Mouse (Mus musculus): ENCODE measurements at regions not wholly inside any gene's neighbourhood (a gene's known extent, or its start where the extent isn't known, plus 50 kb on each side); places are given as distances from the start of the nearest gene placed in this dataset.

DNA sequence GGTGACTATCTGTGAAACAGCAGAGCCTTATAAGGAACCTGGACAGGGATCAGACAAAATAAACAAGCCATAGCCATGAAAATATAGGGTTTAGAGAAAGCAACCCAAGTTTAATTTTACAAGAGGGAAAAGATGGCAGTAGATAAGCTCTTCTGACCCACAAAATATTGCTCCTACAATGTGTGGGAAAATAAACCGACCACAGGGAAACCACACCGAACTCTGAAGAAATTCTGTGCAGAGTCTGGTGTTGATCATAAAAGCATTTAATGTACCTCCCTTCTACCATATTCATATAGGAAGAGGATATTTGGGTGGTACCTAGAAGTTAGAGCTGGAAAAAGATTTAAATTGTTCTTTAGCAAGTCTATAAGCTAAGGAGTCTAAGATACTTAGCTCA lies 146.3 kb downstream of the Ndfip2 start:
- 82% methylated on average over 2 of the region's 2 CpGs for WGBS

DNA sequence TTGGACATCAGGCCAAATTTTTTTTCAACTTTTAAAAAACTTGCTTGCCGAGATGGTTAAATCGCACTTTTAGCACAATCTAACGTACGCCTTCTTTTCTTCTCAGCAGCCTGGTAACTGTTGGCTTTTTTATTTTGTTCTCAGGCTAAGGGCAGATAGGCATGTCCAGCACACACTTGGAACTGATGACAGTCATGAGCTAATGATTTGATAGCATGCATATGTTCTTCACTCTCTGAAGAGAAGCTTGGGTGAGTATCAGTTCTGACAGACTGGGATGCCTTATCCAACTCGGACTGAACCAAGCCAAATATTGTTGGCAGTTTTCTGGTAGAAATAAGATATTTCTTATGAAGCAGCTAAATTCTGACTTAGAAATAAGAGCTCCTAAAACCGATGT lies 145.9 kb downstream of the Ndfip2 start:
- 77% methylated on average over 6 of the region's 6 CpGs for WGBS
- Histone ChIP-seq H3K4me3 (replicated peaks; ENCODE audit: low read depth, low read length) (no peak overlapping the region), H3K9ac (ENCODE audit: low read depth, low read length) (no peak overlapping the region), H3K4me2 (ENCODE audit: low read length) (no peak overlapping the region), H3K36me3 (ENCODE audit: insufficient read depth, low read length) (no peaks in the 10 kb centered on the region), H3K27ac (no peak overlapping the region), H3K4me1 (replicated peaks; ENCODE audit: insufficient read depth, low read length) (no peaks in the 10 kb centered on the region), H3K9me3 (replicated peaks; ENCODE audit: low read length) (no peaks in the 10 kb centered on the region), H3K27me3 (ENCODE audit: insufficient read depth, low read length) (no peaks in the 10 kb centered on the region)
- no peak for DNase-seq (ENCODE audit: low spot score)
- ATAC-seq (replicated peaks; ENCODE audit: low FRiP score, low read depth): no peak
- TF ChIP-seq CTCF (IDR thresholded peaks at IDR 0.05; ENCODE audit: low read depth): no peak

More for the DNA sequence above, 146.3 kb downstream of the Ndfip2 start:
- H3K36me3 ChIP-seq (ENCODE audit: insufficient read depth, low read length): no peaks in the 10 kb centered on the region
- H3K4me1 ChIP-seq (replicated peaks; ENCODE audit: insufficient read depth, low read length): no peaks in the 10 kb centered on the region
- no peak overlapping the region for H3K4me2 ChIP-seq (ENCODE audit: low read length)
- no peaks in the 10 kb centered on the region for H3K9me3 ChIP-seq (replicated peaks; ENCODE audit: low read length)
- ATAC-seq (replicated peaks; ENCODE audit: low FRiP score, low read depth) (no peak), DNase-seq (ENCODE audit: low spot score) (no peak)
- no peak overlapping the region for H3K9ac ChIP-seq (ENCODE audit: low read depth, low read length)
- no peak overlapping the region for H3K4me3 ChIP-seq (replicated peaks; ENCODE audit: low read depth, low read length)
- no peak for TF ChIP-seq CTCF (IDR thresholded peaks at IDR 0.05; ENCODE audit: low read depth)
- no peak overlapping the region for H3K27ac ChIP-seq
- H3K27me3 ChIP-seq (ENCODE audit: insufficient read depth, low read length): no peaks in the 10 kb centered on the region

DNA sequence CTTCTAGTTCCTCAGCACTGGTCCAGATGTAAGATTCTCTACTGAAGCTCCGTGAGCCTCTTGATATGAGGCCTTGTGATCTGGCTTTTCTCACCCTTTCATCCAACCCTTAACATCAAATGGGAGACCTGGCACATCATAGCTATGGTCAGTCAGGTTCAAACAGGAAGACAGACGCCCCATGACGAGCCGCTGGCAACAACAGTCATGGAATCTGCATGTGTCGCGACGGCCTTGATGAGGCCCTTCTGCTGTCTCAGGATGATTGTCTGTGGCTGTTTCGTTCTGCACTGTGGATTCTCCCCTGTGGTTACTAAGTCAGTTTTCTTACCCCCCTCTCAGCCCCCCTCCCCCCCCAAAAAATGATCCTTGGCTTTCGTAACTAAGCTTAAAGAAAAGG lies 144.9 kb downstream of the Ndfip2 start:
- ATAC-seq (replicated peaks; ENCODE audit: low FRiP score, low read depth) (no peak), DNase-seq (ENCODE audit: low spot score) (no peak)
- Histone ChIP-seq H3K4me1 (replicated peaks; ENCODE audit: insufficient read depth, low read length) (no peaks in the 10 kb centered on the region), H3K27ac (no peak overlapping the region), H3K9me3 (replicated peaks; ENCODE audit: low read length) (no peaks in the 10 kb centered on the region), H3K9ac (ENCODE audit: low read depth, low read length) (no peak overlapping the region), H3K4me2 (ENCODE audit: low read length) (no peak overlapping the region), H3K4me3 (replicated peaks; ENCODE audit: low read depth, low read length) (no peak overlapping the region), H3K36me3 (ENCODE audit: insufficient read depth, low read length) (no peaks in the 10 kb centered on the region), H3K27me3 (ENCODE audit: insufficient read depth, low read length) (no peaks in the 10 kb centered on the region)
- no peak for TF ChIP-seq CTCF (IDR thresholded peaks at IDR 0.05; ENCODE audit: low read depth)
- 85% methylated on average over 9 of the region's 9 CpGs for WGBS

DNA sequence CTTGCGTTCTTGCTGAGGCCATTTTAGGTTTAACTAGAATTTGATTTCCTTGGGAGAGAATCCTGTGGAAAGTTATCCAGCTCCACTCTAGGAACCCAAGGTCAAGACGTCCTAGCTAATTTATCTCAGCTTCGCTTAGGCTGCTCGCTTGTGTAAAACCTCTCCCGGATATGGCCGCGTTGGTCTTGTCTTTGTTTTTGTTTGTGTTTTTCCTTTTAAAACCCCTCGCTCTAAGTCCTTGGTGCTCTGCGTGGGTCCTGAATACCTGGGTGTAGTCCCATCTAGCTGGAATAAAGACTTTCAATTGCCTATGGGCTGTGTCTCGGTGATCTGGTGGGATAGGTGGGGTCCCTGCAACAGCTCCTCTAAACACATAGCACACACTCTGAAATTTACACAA lies 144.2 kb downstream of the Ndfip2 start:
- ATAC-seq (replicated peaks; ENCODE audit: low FRiP score, low read depth): no peak
- Histone ChIP-seq H3K4me3 (replicated peaks; ENCODE audit: low read depth, low read length) (no peak overlapping the region), H3K4me2 (ENCODE audit: low read length) (no peak overlapping the region), H3K36me3 (ENCODE audit: insufficient read depth, low read length) (no peaks in the 10 kb centered on the region), H3K9me3 (replicated peaks; ENCODE audit: low read length) (no peaks in the 10 kb centered on the region), H3K27me3 (ENCODE audit: insufficient read depth, low read length) (no peaks in the 10 kb centered on the region), H3K4me1 (replicated peaks; ENCODE audit: insufficient read depth, low read length) (no peaks in the 10 kb centered on the region), H3K27ac (no peak overlapping the region), H3K9ac (ENCODE audit: low read depth, low read length) (no peak overlapping the region)
- TF ChIP-seq CTCF (IDR thresholded peaks at IDR 0.05; ENCODE audit: low read depth): no peak
- WGBS: 94% methylated on average over 10 of the region's 10 CpGs
- no peak for DNase-seq (ENCODE audit: low spot score)

DNA sequence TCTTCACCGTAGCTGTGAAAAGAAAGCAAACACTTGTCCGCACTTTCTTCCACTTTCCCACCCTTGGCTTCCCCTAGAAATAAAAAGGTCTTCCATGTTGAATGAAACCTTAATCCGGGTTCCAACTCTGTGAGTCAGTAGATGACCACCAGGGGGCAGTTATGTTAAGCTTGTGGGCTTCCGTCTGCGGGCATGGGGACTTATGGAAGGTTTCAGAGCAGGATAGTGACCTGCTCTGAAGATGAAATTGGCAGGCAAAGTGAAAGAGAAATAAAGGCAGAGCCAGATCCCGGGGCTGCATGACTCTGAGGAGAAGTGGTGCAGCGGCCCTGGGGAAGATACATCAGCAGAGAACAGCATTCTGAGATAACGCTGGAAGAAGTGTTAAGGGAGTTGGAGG lies 139.1 kb downstream of the Ndfip2 start:
- Histone ChIP-seq H3K27ac (no peak overlapping the region), H3K27me3 (ENCODE audit: insufficient read depth, low read length) (no peaks in the 10 kb centered on the region), H3K4me1 (replicated peaks; ENCODE audit: insufficient read depth, low read length) (no peaks in the 10 kb centered on the region), H3K9me3 (replicated peaks; ENCODE audit: low read length) (no peaks in the 10 kb centered on the region), H3K4me2 (ENCODE audit: low read length) (peak overlapping the region; percentile 24), H3K36me3 (ENCODE audit: insufficient read depth, low read length) (no peaks in the 10 kb centered on the region), H3K4me3 (replicated peaks; ENCODE audit: low read depth, low read length) (no peak overlapping the region), H3K9ac (ENCODE audit: low read depth, low read length) (no peak overlapping the region)
- ATAC-seq (replicated peaks; ENCODE audit: low FRiP score, low read depth) (no peak), DNase-seq (ENCODE audit: low spot score) (peak; percentile 92)
- WGBS: 16% methylated on average over 8 of the region's 8 CpGs
- TF ChIP-seq CTCF (IDR thresholded peaks at IDR 0.05; ENCODE audit: low read depth): peak; percentile 93

DNA sequence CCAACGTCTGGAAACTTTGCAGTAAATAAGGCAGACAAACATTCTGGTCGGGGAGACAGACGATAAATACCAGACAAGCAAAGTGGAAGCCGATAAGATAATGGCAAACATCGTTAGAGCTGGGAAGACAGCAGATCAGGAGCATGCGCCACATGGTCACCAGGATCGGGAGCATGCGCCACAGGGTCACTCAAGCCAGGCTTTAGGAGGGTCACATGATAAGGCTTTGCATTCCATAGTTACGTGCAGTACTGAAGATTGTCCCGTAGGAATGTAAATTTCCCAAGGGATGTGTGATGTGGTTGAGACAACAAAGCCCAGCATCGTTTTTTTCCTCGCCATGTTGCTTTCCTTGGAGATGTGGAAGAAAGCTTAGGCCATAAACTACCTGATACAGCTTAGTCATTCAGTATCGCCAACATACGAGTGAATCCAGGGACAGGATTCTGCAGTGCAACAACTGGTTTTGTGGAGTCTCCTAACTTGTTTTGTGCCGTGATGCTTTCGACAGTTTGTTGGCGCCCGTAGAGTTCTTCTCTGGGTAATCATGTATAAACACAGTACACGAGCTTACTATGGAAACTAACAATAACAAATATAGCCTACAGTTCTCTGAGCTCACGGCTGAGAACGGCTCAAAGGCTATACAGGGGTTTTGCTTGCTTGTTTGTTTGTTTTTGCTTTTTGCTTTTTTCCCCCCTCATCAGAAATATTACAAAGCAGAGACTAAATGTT lies 133.9 kb downstream of the Ndfip2 start:
- Histone ChIP-seq H3K9ac (ENCODE audit: low read depth, low read length) (no peak overlapping the region), H3K36me3 (ENCODE audit: insufficient read depth, low read length) (no peaks in the 10 kb centered on the region), H3K4me1 (replicated peaks; ENCODE audit: insufficient read depth, low read length) (no peaks in the 10 kb centered on the region), H3K9me3 (replicated peaks; ENCODE audit: low read length) (no peaks in the 10 kb centered on the region), H3K4me2 (ENCODE audit: low read length) (no peak overlapping the region), H3K4me3 (replicated peaks; ENCODE audit: low read depth, low read length) (no peak overlapping the region), H3K27me3 (ENCODE audit: insufficient read depth, low read length) (no peaks in the 10 kb centered on the region), H3K27ac (no peak overlapping the region)
- no peak for DNase-seq (ENCODE audit: low spot score)
- TF ChIP-seq CTCF (IDR thresholded peaks at IDR 0.05; ENCODE audit: low read depth): no peak
- WGBS: 83% methylated on average over 21 of the region's 21 CpGs
- ATAC-seq (replicated peaks; ENCODE audit: low FRiP score, low read depth): no peak

DNA sequence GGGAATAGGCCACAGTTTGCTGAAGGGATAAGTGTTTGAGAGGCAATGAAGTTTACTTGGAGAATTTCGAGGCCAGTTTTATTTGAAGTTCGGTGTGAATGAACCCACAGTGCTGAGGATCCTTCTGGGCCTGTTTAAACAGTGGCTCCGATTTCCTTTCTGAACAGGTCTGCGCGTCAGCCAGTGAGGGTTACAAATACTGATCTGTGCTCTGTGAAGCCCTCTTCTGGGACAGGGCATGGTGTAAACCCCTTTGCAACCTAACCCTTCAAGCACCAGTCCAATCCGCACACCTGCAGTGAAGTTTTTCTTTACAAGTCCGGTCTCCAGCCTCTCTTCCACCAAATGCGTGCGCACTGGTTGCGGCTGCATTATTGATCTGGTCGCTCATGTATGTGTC lies 133.1 kb downstream of the Ndfip2 start:
- no peaks in the 10 kb centered on the region for H3K27me3 ChIP-seq (ENCODE audit: insufficient read depth, low read length)
- WGBS: 83% methylated on average over 11 of the region's 11 CpGs
- H3K27ac ChIP-seq: no peak overlapping the region
- no peak overlapping the region for H3K9ac ChIP-seq (ENCODE audit: low read depth, low read length)
- no peaks in the 10 kb centered on the region for H3K4me1 ChIP-seq (replicated peaks; ENCODE audit: insufficient read depth, low read length)
- no peak overlapping the region for H3K4me3 ChIP-seq (replicated peaks; ENCODE audit: low read depth, low read length)
- no peak for TF ChIP-seq CTCF (IDR thresholded peaks at IDR 0.05; ENCODE audit: low read depth)
- no peak overlapping the region for H3K4me2 ChIP-seq (ENCODE audit: low read length)
- DNase-seq (ENCODE audit: low spot score) (no peak), ATAC-seq (replicated peaks; ENCODE audit: low FRiP score, low read depth) (no peak)
- H3K36me3 ChIP-seq (ENCODE audit: insufficient read depth, low read length): no peaks in the 10 kb centered on the region
- no peaks in the 10 kb centered on the region for H3K9me3 ChIP-seq (replicated peaks; ENCODE audit: low read length)
